Mouse (Mus musculus) thymus, postnatal 14 days (tissue): ENCODE measurements around the gene Prrx1.

Source experiments
- DNase-seq: peaks from one replicate; pipeline ENCODE4 v3.0.0; 2021

The Prrx1 gene

DNA sequence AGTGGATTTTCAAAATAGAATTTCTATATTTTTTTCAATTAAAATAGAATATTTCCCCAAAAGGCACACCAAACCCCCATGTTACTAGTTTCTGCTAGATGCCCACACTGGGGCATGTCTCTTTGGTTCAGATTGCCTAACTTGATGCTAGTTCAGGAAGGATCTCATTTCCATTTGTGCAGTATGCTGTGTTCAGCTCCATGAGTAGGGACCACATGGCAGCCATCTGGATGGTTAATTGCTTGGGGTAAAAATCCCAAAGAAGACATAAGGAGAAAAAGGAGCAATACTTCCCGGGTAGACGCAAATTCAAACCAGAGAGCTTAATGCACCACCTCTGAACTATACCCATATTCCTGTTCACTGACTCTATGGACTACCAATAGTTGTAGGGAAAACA, 57.6 kb downstream of the Prrx1 start:
- DNase-seq: no peak

DNA sequence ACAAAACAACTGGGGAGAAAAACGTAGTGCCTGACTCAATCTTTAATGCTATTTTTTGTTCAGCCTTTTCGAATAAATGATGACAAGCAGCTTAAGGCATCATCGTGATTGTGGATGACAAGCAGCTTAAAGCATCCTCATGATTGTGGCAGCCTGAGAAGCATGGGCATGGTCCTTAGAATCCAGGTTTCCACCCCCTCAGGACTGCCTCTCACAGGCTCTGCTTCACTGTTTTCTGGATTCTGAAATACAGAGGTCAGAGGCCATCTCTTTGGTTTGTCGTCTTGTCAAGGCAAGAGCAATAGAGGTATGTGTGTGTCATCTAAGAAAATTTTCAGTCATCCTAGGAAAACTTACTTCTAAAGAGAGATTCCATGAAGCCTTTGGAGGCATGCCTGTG, 60.7 kb downstream of the Prrx1 start:
- DNase-seq: no peak

GRCm38 (mm10) chr1:163252331-163252730, 61.2 kb downstream of the Prrx1 start:
- no peak for DNase-seq

GRCm38 (mm10) chr1:163251766-163252165, 61.7 kb downstream of the Prrx1 start:
- no peak for DNase-seq

GRCm38 (mm10) chr1:163238950-163239349, 74.6 kb downstream of the Prrx1 start:
- no peak for DNase-seq

DNA sequence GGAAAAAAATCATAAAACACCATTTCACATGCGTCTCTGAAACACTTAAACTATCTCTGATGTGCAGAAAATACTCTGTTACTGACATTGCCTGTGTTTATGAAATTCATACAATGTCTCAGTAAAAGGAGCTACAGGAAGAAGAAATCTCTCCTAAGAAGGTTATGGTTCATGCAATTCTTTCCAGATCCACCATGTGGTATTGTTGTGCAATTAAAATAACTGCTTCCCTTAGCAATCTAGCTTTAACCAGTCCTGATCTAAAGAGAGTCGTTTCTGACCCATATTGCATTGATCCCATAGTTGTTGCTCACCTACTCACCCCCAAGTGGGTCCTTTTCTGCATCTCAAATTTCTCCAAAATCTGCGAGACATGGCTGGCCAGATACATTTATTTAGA, 82.3 kb downstream of the Prrx1 start:
- DNase-seq: no peak

GRCm38 (mm10) chr1:163226271-163226670, 87.2 kb downstream of the Prrx1 start:
- no peak for DNase-seq

- DNase-seq: no peak
Observed at GRCm38 (mm10) chr1:163221767-163222166, 91.7 kb downstream of the Prrx1 start.

DNA sequence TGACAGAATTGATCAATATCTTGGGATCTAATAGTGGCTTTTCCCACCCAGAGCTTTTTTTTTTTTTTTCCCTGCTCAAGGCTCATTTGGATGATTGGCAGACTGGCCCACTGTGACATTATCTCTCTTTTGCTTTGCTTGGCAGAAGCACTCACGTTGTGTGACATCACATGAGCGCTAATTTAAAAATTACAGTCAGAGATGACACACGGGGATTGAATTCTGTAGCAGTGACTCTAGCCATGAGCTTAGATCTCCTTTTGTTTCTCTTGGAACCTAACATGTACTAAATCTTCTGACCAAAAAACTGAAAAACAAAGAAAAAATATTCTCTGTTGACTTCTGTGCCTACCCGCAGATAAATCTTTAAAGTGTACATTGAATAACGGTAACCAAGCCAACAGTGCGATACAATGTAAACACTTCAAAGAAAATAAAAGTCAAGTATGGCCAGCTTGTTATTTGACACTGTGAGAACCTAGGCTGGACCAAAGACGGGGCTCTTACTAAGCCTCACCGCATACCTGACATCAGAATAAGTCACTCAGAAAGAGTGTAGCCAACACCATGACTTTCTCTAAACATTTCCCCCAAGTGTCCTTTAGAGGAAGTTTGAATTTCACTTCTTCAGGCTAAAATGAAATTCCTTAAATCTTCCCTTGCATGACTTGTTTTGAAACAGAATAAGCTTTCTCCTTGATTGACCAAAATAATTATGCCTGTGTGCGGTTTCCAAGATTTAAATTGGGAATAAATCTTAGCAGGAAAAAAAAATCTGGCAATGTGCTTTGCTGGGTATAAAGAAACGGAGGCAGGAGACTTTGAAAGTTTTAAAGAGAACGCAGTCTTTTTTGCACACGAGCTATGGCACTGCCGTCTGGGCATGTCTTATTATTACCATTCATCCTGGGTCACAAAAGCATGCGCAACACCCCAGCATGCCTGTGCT, 104.3 kb downstream of the Prrx1 start:
- DNase-seq: no peak

GRCm38 (mm10) chr1:163198767-163199166, 114.7 kb downstream of the Prrx1 start:
- no peak for DNase-seq

GRCm38 (mm10) chr1:163198059-163198458, 115.5 kb downstream of the Prrx1 start:
- no peak for DNase-seq
